Mouse (Mus musculus) midbrain, postnatal 0 days (tissue): ENCODE measurements around the gene Gm38655. TPM values are rescaled to one million over a fixed set of nuclear protein-coding genes. Genes with fewer than 3 reads are reported as not detected.

Source experiments
- ATAC-seq: fragments of 200-750 bp; cut with Nextera tagmentation; 2 replicates; pipeline ENCODE4 v1.8.0; 2017; ENCODE audit warnings: moderate number of reproducible peaks, mild to moderate bottlenecking, moderate TSS enrichment, moderate library complexity; ENCODE audit not compliant: low FRiP score
- DNase-seq: peaks from one replicate; pipeline ENCODE4 v3.0.0-alpha.2; 2015; ENCODE audit warnings: low spot score
- H3K27ac ChIP-seq: fragments of 300-500 bp; sonication (generic); 2 replicates; pipeline ENCODE4 v1.5.1; 2014; ENCODE audit warnings: low read depth, mild to moderate bottlenecking, low read length, mixed read lengths
- H3K27me3 ChIP-seq: fragments of 300-500 bp; sonication (generic); 2 replicates; pipeline ENCODE4 v1.6.1; 2014; ENCODE audit warnings: low read length, control low read depth, mixed read lengths; ENCODE audit not compliant: insufficient read depth
- H3K36me3 ChIP-seq: fragments of 300-500 bp; sonication (generic); 2 replicates; pipeline ENCODE4 v1.6.1; 2014; ENCODE audit warnings: low read length, control low read depth, mixed read lengths; ENCODE audit not compliant: insufficient read depth
- H3K4me1 ChIP-seq: fragments of 300-500 bp; sonication (generic); 2 replicates; pipeline ENCODE4 v1.6.1; 2014; ENCODE audit warnings: mild to moderate bottlenecking, control low read depth, antibody characterized with exemption, low read length, mixed read lengths; ENCODE audit not compliant: insufficient read depth
- H3K4me2 ChIP-seq: fragments of 300-500 bp; sonication (generic); 2 replicates; pipeline ENCODE4 v1.6.1; 2014; ENCODE audit warnings: low read depth, mild to moderate bottlenecking, low read length, mixed read lengths; ENCODE audit not compliant: poor library complexity, severe bottlenecking
- H3K4me3 ChIP-seq: fragments of 300-500 bp; sonication (generic); 2 replicates; pipeline ENCODE4 v1.5.1; 2014; ENCODE audit warnings: low read depth, mild to moderate bottlenecking, low read length, moderate library complexity
- H3K9ac ChIP-seq: fragments of 300-500 bp; sonication (generic); replicated peaks from 2 replicates; pipeline ENCODE4 v1.6.1; 2014; ENCODE audit warnings: mild to moderate bottlenecking, low read length, moderate library complexity, mixed read lengths; ENCODE audit not compliant: poor library complexity, severe bottlenecking
- H3K9me3 ChIP-seq: fragments of 300-500 bp; sonication (generic); 2 replicates; pipeline ENCODE4 v1.6.1; 2016; ENCODE audit warnings: low read length, control low read depth
- CTCF ChIP-seq: IDR thresholded peaks from 2 replicates; pipeline ENCODE4 v1.5.1; 2016; ENCODE audit warnings: antibody characterized with exemption, mild to moderate bottlenecking
- WGBS: fragments of 180-500 bp; shearing (Covaris S2); extraction: QIAGEN DNeasy Blood & Tissue Kit; methylation state at CpG from one replicate; pipeline ENCODE4 v1.1.7; 2014; 5-methylcytosine and 5-hydroxymethylcytosine counted together
- polyA plus RNA-seq: library from polyadenylated mRNA; unstranded; fragments of >200 nt; fragmentation: Nextera tagmentation; extraction: Ambion mirVana; gene quantifications from 2 replicates; pipeline ENCODE4 v1.2.1, GENCODE M21; 2015
- total RNA-seq: library from RNA; depleted of rRNA; stranded (reverse); fragments of >200 nt; gene quantifications from 2 replicates; pipeline ENCODE4 v1.2.3, GENCODE M21; 2014

Gm38655 gene
- total and polyA plus RNA-seq, 2 experiments from 2014 or later: not detected

DNA sequence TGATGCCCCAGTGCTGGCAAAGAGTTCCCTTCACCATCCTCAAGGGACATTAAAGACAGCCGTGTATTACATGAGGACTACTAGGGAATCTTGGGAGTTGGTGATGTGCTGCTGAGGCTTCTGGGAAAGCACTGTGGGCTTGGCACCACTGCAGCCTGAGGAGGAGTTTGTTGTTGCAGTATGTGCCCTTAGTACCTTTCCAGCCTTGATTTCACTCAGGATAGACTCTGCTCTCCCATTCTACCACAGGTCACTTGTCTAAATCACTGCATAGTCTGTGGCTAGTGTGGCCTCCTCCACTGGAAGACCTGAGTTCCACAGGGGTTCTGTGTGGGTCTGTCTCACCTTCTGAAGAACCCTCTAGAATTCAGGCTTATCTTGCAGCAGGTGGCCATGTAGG is 45.5 kb upstream of the Gm38655 start:
- H3K9me3 ChIP-seq: no peaks in the 10 kb centered on the region
- H3K4me2 ChIP-seq: no peak overlapping the region
- DNase-seq (no peak), ATAC-seq (no peak)
- H3K27me3 ChIP-seq: no peaks in the 10 kb centered on the region
- H3K9ac ChIP-seq: no peak overlapping the region
- peaks cover 34% of the 10 kb centered on the region for H3K36me3 ChIP-seq
- 81% methylated on average over 1 of the region's 1 CpGs for WGBS
- no peak overlapping the region for H3K4me3 ChIP-seq
- H3K27ac ChIP-seq: peak overlapping the region; percentile 26; the same call in 1 of the 2 replicates
- TF ChIP-seq CTCF: no peak
- peaks cover 5% of the 10 kb centered on the region; the same call in 1 of the 2 replicates for H3K4me1 ChIP-seq

DNA sequence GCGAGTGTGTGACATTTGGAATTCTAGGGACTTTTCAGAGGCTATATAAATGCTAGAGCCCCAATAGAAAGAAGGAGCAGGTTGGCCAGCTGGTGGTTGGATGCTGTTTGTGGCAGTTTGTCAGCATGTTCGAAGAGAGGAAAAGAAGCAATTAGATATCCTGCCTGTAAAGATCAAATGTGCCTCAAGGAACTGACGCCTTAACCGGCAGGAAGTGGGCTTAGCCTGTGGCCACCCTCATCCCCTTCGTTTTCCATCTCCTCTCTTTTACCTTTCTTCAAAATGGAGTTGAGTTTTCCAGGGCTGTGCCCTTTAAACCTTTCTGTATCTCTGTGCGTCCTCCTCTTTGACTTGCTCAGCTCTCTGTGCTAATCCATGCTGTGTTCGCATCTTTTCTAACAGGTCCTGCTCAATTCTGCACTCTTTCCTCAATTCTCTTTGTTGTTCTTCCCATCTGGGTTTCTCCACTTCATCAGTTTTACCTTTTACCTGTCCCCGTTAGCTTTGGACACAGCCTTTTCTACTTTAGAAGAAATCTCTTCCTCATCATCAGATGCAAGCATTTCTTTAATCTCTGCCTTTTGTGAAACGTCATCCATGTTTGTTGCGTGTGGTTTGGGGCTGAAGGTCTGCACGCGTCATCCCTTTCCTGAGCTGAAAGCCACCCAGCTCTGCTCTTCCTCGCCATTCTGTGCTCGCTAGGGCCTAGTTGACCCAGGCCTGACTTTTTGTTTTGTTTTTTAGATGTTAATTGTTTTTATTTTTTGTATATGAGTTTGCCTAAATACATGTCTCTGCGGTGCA is 44.4 kb upstream of the Gm38655 start:
- Histone ChIP-seq H3K9ac (no peak overlapping the region), H3K27me3 (no peaks in the 10 kb centered on the region), H3K4me1 (peaks cover 5% of the 10 kb centered on the region; the same call in 1 of the 2 replicates), H3K9me3 (no peaks in the 10 kb centered on the region), H3K4me3 (no peak overlapping the region), H3K4me2 (no peak overlapping the region), H3K27ac (no peak overlapping the region), H3K36me3 (peaks cover 27% of the 10 kb centered on the region)
- TF ChIP-seq CTCF: no peak
- 95% methylated on average over 15 of the region's 15 CpGs for WGBS
- no peak for DNase-seq
- ATAC-seq: no peak

DNA sequence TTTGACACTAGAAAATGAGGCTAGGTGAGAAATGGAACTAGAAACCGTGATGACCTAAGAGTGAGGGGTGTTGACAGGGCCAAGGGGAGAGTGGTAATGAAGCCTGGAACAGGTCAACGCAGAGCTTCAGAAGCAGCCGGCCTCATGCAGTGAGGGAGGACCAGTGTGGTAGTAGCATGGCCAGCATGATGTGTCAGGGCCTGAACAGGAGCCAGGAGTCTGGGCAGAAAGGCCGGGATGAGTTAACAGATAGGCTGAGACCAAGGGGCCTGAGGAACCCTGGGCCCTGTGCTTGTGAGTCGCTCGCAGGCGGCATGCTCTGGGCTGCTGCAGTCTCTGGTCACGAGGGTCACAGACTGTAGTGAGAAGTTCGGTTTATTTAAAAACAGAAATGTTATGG is 43.7 kb upstream of the Gm38655 start:
- H3K4me3 ChIP-seq: no peak overlapping the region
- no peak for DNase-seq
- peaks cover 34% of the 10 kb centered on the region for H3K36me3 ChIP-seq
- 88% methylated on average over 9 of the region's 9 CpGs for WGBS
- no peaks in the 10 kb centered on the region for H3K9me3 ChIP-seq
- no peak overlapping the region for H3K4me2 ChIP-seq
- TF ChIP-seq CTCF: no peak
- no peak for ATAC-seq
- H3K27ac ChIP-seq: no peak overlapping the region
- no peak overlapping the region for H3K9ac ChIP-seq
- H3K27me3 ChIP-seq: no peaks in the 10 kb centered on the region
- peaks cover 5% of the 10 kb centered on the region; the same call in 1 of the 2 replicates for H3K4me1 ChIP-seq

DNA sequence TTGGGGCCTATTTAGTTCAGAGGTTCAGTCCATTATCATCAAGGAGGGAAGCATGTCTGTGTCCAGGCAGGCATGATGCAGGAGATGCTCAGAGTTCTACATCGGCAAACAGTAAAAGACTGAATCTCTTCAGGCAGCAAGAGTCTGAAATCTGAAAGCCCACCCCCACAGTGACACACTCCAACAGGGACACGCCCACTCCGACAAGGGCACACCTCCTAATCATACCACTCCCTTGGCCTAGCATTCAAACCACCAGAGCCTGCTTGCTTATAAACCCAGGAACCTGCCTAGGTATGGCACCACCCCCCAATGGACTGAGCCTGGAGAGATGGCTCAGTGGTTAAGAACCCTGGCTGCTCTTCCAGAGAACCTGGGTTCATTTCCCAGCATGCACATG is 40.2 kb upstream of the Gm38655 start:
- Histone ChIP-seq H3K4me2 (no peak overlapping the region), H3K27ac (no peak overlapping the region), H3K27me3 (no peaks in the 10 kb centered on the region), H3K4me3 (no peak overlapping the region), H3K36me3 (peaks cover 58% of the 10 kb centered on the region), H3K9ac (no peak overlapping the region), H3K9me3 (no peaks in the 10 kb centered on the region), H3K4me1 (no peaks in the 10 kb centered on the region)
- ATAC-seq (no peak), DNase-seq (no peak)
- TF ChIP-seq CTCF: no peak
- 89% methylated on average over 3 of the region's 3 CpGs for WGBS

DNA sequence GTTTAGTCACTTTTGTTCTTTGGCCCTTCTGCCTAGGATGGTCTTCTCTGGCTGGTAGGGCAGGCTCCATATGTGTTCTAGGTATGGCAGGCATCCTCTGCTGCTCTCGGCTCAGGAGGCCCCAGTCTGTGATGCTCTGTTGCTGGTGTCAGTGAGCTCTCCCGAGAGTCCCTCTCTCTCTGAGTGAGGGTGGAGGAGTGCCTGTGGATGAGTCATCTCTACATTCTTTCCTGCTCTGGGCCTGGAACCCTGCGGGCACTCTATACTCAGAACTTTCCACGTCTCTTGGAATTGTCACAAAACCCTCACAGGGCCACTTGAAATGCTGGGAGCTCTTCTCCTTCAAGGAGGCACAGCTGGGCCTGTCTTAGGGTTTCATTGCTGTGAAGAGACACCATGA is 36.4 kb upstream of the Gm38655 start:
- no peak for TF ChIP-seq CTCF
- Histone ChIP-seq H3K4me1 (no peaks in the 10 kb centered on the region), H3K36me3 (peaks cover 67% of the 10 kb centered on the region)

DNA sequence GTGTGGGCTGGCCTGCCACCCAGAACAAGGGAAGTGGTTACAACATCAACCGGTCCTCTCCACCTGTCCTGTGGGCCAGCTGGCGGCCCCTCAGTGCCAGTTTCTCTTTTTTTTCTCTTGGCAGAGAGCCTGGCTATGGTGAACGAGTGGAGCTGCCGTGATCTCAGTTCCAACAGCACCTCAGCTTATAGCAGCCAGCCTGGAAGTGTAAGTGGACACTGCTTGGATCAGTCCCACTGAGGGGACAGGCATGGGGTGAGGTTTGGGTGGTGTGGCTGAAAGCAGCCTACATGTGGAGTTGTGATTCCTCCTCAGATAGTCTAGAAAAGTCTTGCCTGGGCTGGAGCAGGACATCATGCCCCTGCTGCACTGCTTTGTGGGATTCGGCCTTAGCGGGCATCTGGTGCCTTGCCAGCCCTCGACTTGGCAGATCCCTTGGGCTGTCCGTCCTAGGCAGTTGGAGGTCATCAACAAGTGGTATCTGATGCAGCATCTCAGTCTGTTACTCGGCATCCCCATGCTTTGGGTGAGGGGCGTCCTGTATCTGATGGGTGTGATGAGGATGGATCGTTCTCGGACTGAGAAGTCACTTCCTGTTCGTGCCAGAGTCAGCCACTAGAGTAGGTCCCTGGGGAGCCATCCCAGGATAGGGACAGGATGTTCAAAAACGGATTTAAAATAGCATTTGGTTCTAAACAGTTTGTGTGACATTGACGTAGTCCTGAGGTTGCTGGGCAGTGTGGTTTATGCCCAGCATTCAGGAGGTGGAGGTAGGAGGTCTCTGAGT is 35.6 kb upstream of the Gm38655 start:
- Histone ChIP-seq H3K27ac (no peak overlapping the region), H3K9ac (no peak overlapping the region), H3K9me3 (no peaks in the 10 kb centered on the region), H3K4me3 (no peak overlapping the region), H3K27me3 (no peaks in the 10 kb centered on the region), H3K36me3 (peaks cover 68% of the 10 kb centered on the region), H3K4me1 (no peaks in the 10 kb centered on the region), H3K4me2 (no peak overlapping the region)
- WGBS: 89% methylated on average over 15 of the region's 15 CpGs
- ATAC-seq: no peak
- DNase-seq: no peak
- TF ChIP-seq CTCF: no peak

More for the DNA sequence above, 36.4 kb upstream of the Gm38655 start:
- no peak overlapping the region for H3K27ac ChIP-seq
- H3K9ac ChIP-seq: no peak overlapping the region
- no peak overlapping the region for H3K4me3 ChIP-seq
- 91% methylated on average over 4 of the region's 4 CpGs for WGBS
- no peaks in the 10 kb centered on the region for H3K27me3 ChIP-seq
- H3K4me2 ChIP-seq: no peak overlapping the region
- H3K9me3 ChIP-seq: no peaks in the 10 kb centered on the region
- ATAC-seq: no peak
- DNase-seq: no peak
